In the genomic region with DNA sequence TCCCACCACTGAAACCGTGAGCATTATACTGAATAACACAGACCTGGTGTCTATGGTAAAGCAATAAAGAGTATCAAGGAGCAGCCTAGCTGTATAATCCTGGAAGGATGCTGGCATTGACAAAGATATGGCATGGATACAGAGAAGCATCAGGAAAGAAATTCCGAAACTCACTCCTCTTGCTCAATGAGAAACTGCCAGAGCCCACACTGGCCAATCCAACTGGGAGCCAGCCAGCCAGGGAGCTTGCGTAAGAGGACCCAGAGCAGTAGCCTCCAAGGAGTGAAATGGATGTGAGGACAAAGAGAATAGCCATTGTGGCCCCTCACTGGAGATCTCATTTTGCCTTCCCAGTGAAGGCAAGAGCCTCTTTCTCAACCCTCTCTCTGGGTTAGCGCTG, we compare ENCODE assay signal across 11 mouse cellular contexts. TPM values are rescaled to one million over a fixed set of nuclear protein-coding genes. Genes with fewer than 3 reads are reported as not detected.
A peak's percentile ranks its signal among the peaks of the same experiment; 100 is the strongest.
DNase-seq lines count a peak whose midpoint lies in the region; ATAC-seq and TF ChIP-seq lines count a peak whose summit lies in the region.
"Had no signal": no experiment of that assay in that cellular context is flagged by ENCODE, and none has a peak within 500 bp of the region (broad histone marks: within the 10 kb centered on the region; RNA-seq: fewer than 3 reads in every experiment).

No protein-coding gene starts in this region.

- no peak for TF ChIP-seq CTCF in layer of hippocampus, adult 2 months (conservative IDR thresholded peaks at IDR 0.05)

- no peak overlapping the region; the same call in 1 of the 2 replicates for H3K27ac ChIP-seq in layer of hippocampus, adult 2 months
- H3K27ac ChIP-seq: forebrain, embryonic 10.5 days; midbrain, embryonic 13.5 days had no signal

- ATAC-seq in megakaryocyte progenitor cell, adult 5-6 weeks (replicated peaks; ENCODE audit: poor library complexity) = 0 out of 2 replicates have a peak, but pooled peaks have one; percentile 7
- ATAC-seq: midbrain, embryonic 13.5 days had no signal

- DNase-seq in layer of hippocampus, adult 9-11 months = peak; percentile 20
- DNase-seq in layer of hippocampus, adult 2 months (ENCODE audit: low spot score in 2 of 2) = no peak
- peak; percentile 79 for DNase-seq in adrenal gland, postnatal 14 days
- peak; percentile 62 to 76 for DNase-seq in heart, adult 9 months (ENCODE audit: low spot score in 2 of 2)
- DNase-seq in frontal cortex, postnatal 10 days (ENCODE audit: low spot score in 2 of 2) = no peak
- no peak for DNase-seq in embryo, embryonic 11 days
- DNase-seq in thymus, adult 18-20 months = no peak
- DNase-seq: liver had no signal

- no peak overlapping the region for H3K4me3 ChIP-seq in layer of hippocampus, adult 2 months
- H3K4me3 ChIP-seq: forebrain, embryonic 10.5 days; midbrain, embryonic 13.5 days had no signal

RNA-seq across cellular contexts. Expression of a gene that starts 21.2 kb away (rescaled TPM):
- total RNA-seq in layer of hippocampus, adult 2 months (2021) = 10 to 100 TPM; 37.0 to 39.7 TPM
- 23.5 and 24.5 TPM in 2 replicates for total RNA-seq in adrenal gland, postnatal 14 days (2021)
- 16.3 and 23.8 TPM in 2 replicates for total RNA-seq in megakaryocyte progenitor cell, adult 5-6 weeks (2015)
- total RNA-seq in megakaryocyte progenitor cell, adult 5-6 weeks (2017) = 33.6 and 35.0 TPM in 2 replicates

Comparison
In these comparisons a context has a peak if more than half of its experiments do, and no peak if none do; other contexts are left out.
1. DNase-seq: peak in layer of hippocampus, adult 9-11 months (single experiment), adrenal gland, postnatal 14 days (single experiment) and heart, adult 9 months (2 of 2); none in layer of hippocampus, adult 2 months (0 of 2), frontal cortex, postnatal 10 days (0 of 2), embryo, embryonic 11 days (single experiment) and thymus, adult 18-20 months (0 of 2).